Mouse (Mus musculus): ENCODE measurements around the gene Slc25a44. TPM values are rescaled to one million over a fixed set of nuclear protein-coding genes. Genes with fewer than 3 reads are reported as not detected.
A peak's percentile ranks its signal among the peaks of the same experiment; 100 is the strongest.

Gene Slc25a44
- total and polyA plus RNA-seq, 2 experiments from 2014 or later = 34.1 to 68.6 TPM

DNA sequence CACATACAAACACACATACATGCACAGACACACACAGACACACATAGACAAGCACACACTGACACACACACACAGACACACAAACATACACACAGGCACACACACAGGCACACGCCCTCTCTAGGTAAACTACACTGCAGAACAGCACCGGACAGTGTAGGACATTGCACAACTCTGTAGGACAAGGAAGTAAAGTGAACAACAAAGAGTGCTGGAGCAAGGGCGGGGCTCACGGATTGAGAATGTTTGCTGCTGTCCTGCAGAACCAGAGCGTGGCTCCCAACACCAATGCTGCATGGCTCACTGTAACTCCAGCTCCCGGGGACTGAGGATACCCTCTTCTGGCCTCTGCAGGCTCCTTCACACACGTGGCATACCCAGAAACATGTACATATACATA is 17.9 kb upstream of the Slc25a44 start:
- WGBS = 73% methylated on average over 7 of the region's 7 CpGs
- Histone ChIP-seq H3K36me3 (ENCODE audit: insufficient read depth, low read length) (peaks cover 11% of the 10 kb centered on the region), H3K4me1 (ENCODE audit: insufficient read depth, low read length) (peaks cover 5% of the 10 kb centered on the region; the same call in 1 of the 2 replicates), H3K27ac (no peak overlapping the region), H3K4me2 (ENCODE audit: low read depth, low read length) (no peak overlapping the region), H3K4me3 (ENCODE audit: low read length) (no peak overlapping the region), H3K9me3 (ENCODE audit: low read length) (no peaks in the 10 kb centered on the region), H3K27me3 (ENCODE audit: insufficient read depth, low read length) (no peaks in the 10 kb centered on the region), H3K9ac (replicated peaks; ENCODE audit: low read length) (no peak overlapping the region)
- TF ChIP-seq CTCF (IDR thresholded peaks at IDR 0.05; ENCODE audit: low read depth) = no peak
- DNase-seq (ENCODE audit: low spot score) (no peak), ATAC-seq (no peak)

DNA sequence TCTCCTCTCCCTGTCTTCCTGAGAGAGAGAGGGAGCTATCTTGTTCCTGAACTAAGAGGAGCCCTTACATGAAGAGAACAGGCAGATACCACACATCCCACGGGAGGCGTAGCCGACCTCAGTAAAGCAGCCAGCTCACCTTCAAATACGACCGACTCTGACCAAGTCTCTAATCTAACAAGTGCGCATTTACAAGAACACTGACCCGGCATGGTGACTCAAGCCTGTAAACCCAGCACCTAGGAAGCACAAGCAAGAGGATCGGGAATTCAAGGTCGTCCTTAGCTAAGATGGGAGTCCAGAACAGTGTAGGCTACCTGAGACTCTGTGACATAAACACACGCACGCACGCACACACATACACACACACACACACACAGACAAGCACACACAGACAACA is 17.5 kb upstream of the Slc25a44 start:
- Histone ChIP-seq H3K9me3 (ENCODE audit: low read length) (no peaks in the 10 kb centered on the region), H3K4me1 (ENCODE audit: insufficient read depth, low read length) (peaks cover 5% of the 10 kb centered on the region; the same call in 1 of the 2 replicates), H3K27ac (no peak overlapping the region), H3K27me3 (ENCODE audit: insufficient read depth, low read length) (no peaks in the 10 kb centered on the region), H3K9ac (replicated peaks; ENCODE audit: low read length) (no peak overlapping the region), H3K4me3 (ENCODE audit: low read length) (no peak overlapping the region), H3K36me3 (ENCODE audit: insufficient read depth, low read length) (peaks cover 11% of the 10 kb centered on the region), H3K4me2 (ENCODE audit: low read depth, low read length) (no peak overlapping the region)
- TF ChIP-seq CTCF (IDR thresholded peaks at IDR 0.05; ENCODE audit: low read depth) = no peak
- WGBS = 88% methylated on average over 12 of the region's 12 CpGs
- DNase-seq (ENCODE audit: low spot score) = no peak
- no peak for ATAC-seq

DNA sequence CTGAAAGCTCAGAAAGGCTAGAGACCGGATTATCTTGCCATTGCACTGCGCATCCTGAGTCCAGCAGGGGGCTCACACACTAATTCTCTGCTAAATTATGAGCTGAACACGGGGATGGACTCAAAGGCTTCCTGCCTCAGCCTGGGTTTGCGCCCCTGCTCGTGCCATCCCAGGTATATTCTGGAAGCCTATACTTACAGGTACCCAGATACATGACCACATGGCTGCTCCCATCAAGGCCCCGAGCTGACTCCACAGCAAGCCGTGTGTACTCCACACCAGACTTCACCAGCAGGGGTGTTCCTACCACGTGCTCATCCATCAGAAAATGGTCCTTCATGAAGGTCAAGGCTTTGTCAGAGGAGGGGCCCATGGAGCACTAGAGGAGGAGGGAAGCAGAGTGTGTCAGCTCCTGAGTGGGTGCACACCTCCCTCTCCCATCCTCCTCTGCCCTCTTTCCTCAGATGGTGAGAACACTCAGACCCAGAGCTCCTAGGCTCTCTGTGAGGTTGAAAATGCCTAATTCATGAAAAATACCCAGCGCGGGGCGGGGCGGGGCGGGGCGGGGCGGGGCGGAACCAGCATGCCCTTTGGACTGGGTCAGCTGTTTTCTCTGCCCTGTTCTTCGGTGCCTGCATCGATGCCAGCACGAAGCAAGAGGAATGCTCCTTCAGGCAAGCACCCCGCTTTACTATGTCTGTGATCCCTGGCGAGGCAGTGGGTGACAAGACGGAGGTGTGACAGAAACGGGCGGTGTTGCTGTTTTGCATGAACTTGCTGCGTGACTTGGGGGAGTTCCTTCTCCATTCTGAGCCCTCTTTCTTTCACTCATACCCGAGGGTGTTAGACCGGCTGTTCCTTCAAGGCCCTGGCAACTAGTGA is 15.8 kb upstream of the Slc25a44 start:
- Histone ChIP-seq H3K9ac (replicated peaks; ENCODE audit: low read length) (no peak overlapping the region), H3K4me3 (ENCODE audit: low read length) (no peak overlapping the region), H3K4me2 (ENCODE audit: low read depth, low read length) (peak overlapping the region; percentile 18), H3K27ac (0 out of 2 replicates have a peak overlapping the region, but pooled peaks have one; percentile 26), H3K36me3 (ENCODE audit: insufficient read depth, low read length) (peaks cover 11% of the 10 kb centered on the region; the same call in 1 of the 2 replicates), H3K4me1 (ENCODE audit: insufficient read depth, low read length) (peaks cover 5% of the 10 kb centered on the region; the same call in 1 of the 2 replicates), H3K27me3 (ENCODE audit: insufficient read depth, low read length) (no peaks in the 10 kb centered on the region), H3K9me3 (ENCODE audit: low read length) (no peaks in the 10 kb centered on the region)
- WGBS = 17% methylated on average over 27 of the region's 27 CpGs
- peak; percentile 78 for TF ChIP-seq CTCF (IDR thresholded peaks at IDR 0.05; ENCODE audit: low read depth)
- ATAC-seq = peak; percentile 25; the same call in 1 of the 2 replicates
- DNase-seq (ENCODE audit: low spot score) = peak; percentile 78

DNA sequence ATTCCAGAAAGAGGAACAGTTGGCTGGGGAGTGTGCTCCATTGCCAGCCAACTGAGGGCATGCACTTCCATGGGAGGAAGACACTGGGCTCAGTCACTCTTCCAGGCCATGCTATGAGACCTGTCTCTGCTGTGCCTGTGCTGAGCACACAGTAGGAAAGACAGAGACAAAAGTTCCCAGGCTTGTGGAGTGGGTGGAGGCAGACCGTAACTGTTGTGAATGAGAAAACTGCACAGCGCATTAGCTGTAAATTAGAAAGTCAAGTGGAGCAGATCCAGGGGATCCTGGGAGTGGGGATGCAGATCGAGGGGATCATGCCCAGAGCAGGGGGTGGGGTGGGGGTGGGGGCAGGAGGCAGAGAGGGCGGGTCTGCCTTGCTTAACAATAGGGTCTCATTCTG is 14.6 kb upstream of the Slc25a44 start:
- Histone ChIP-seq H3K27me3 (ENCODE audit: insufficient read depth, low read length) (no peaks in the 10 kb centered on the region), H3K4me1 (ENCODE audit: insufficient read depth, low read length) (peaks cover 5% of the 10 kb centered on the region; the same call in 1 of the 2 replicates), H3K9me3 (ENCODE audit: low read length) (no peaks in the 10 kb centered on the region), H3K9ac (replicated peaks; ENCODE audit: low read length) (no peak overlapping the region), H3K4me3 (ENCODE audit: low read length) (no peak overlapping the region), H3K36me3 (ENCODE audit: insufficient read depth, low read length) (peaks cover 11% of the 10 kb centered on the region), H3K4me2 (ENCODE audit: low read depth, low read length) (no peak overlapping the region), H3K27ac (no peak overlapping the region)
- DNase-seq (ENCODE audit: low spot score) (no peak), ATAC-seq (no peak)
- WGBS = 44% methylated on average over 4 of the region's 4 CpGs
- no peak for TF ChIP-seq CTCF (IDR thresholded peaks at IDR 0.05; ENCODE audit: low read depth)

DNA sequence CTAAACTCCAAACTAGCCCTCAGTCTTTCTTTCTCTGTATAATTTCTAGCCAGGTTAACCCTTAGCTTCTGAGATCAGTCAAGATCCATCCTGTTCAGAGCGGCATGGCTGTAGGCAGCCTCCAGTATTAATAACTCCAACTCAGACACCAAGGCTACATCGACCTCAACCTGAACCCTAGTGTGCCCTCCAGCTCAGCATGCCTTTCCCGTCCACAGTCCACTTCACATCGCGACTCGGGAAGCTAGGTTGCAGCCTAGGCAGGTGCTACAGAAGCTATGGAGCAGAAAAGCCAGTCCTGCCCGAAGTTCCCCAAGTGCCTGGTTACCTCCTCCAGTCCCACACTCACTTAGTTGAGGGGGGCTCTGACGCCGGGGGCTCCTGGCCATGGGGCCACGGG is 12.5 kb upstream of the Slc25a44 start:
- ATAC-seq = no peak
- no peak for TF ChIP-seq CTCF (IDR thresholded peaks at IDR 0.05; ENCODE audit: low read depth)
- Histone ChIP-seq H3K27ac (peak overlapping the region; percentile 20; the same call in 1 of the 2 replicates), H3K36me3 (ENCODE audit: insufficient read depth, low read length) (peaks cover 11% of the 10 kb centered on the region), H3K4me3 (ENCODE audit: low read length) (no peak overlapping the region), H3K9ac (replicated peaks; ENCODE audit: low read length) (0 out of 2 replicates have a peak overlapping the region, but pooled peaks have one; percentile 2), H3K4me2 (ENCODE audit: low read depth, low read length) (peak overlapping the region; percentile 41; the same call in 1 of the 2 replicates), H3K9me3 (ENCODE audit: low read length) (no peaks in the 10 kb centered on the region), H3K27me3 (ENCODE audit: insufficient read depth, low read length) (no peaks in the 10 kb centered on the region), H3K4me1 (ENCODE audit: insufficient read depth, low read length) (peaks cover 5% of the 10 kb centered on the region; the same call in 1 of the 2 replicates)
- WGBS = 82% methylated on average over 10 of the region's 10 CpGs
- DNase-seq (ENCODE audit: low spot score) = no peak

DNA sequence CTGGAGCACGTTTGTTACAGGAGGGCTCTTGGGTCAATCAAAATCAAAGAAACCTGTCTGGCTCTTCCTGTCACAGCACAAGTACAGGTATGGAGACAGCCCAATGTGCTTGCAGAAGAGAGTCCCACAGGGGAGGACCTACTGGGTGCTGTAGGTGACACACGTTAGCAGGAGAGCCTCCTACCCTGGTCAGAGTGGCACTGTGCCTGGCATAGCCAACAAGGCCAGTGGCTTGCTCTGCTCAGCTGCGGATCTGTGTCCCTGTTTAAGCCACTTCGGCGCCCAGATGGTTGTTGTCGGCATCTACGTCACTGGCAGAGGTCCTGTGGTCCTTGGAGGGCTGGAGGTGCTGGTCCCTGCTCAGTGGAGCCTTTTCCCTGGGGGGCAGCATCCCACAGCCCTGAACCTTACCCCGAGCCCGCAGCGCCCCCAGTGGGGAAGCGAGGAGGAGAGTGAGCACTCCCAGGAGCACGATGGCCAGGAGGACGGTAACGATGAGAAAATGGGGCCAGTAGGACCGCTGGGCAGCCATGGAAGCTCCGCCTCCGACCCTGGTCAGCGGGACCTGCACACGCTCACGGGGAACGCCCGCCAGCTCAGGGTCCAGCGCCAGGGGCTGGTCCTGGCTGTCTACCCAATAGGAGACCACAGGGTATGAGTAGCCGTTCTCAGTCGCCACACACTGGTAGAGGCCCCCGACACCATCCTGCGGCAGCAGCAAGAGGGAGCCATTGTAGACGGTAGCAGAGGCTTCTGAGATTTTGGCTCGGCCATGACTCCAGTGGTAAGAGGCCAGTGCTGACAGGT is 11.7 kb upstream of the Slc25a44 start:
- Histone ChIP-seq H3K4me2 (ENCODE audit: low read depth, low read length) (peak overlapping the region; percentile 41), H3K27me3 (ENCODE audit: insufficient read depth, low read length) (no peaks in the 10 kb centered on the region), H3K27ac (peak overlapping the region; percentile 20; the same call in 1 of the 2 replicates), H3K4me3 (ENCODE audit: low read length) (peak overlapping the region; percentile 10), H3K9ac (replicated peaks; ENCODE audit: low read length) (no peak overlapping the region), H3K9me3 (ENCODE audit: low read length) (no peaks in the 10 kb centered on the region), H3K4me1 (ENCODE audit: insufficient read depth, low read length) (peaks cover 5% of the 10 kb centered on the region; the same call in 1 of the 2 replicates), H3K36me3 (ENCODE audit: insufficient read depth, low read length) (peaks cover 9% of the 10 kb centered on the region)
- ATAC-seq (peak; percentile 93), DNase-seq (ENCODE audit: low spot score) (peak; percentile 76)
- TF ChIP-seq CTCF (IDR thresholded peaks at IDR 0.05; ENCODE audit: low read depth) = peak; percentile 64
- WGBS = 19% methylated on average over 29 of the region's 29 CpGs

All from hindbrain, postnatal 0 days (tissue).